Mouse (Mus musculus) small intestine, adult 10 weeks (tissue): ENCODE measurements around the gene Gm45140. TPM values are rescaled to one million over a fixed set of nuclear protein-coding genes. Genes with fewer than 3 reads are reported as not detected.

Experiments
- polyA plus RNA-seq: library from polyadenylated mRNA; stranded (reverse); fragments of 350-450 nt; fragmentation: Illumina TruSeq; extraction: RNeasy Lipid Tissue Mini Kit (QIAGEN cat#74804); gene quantifications from one replicate; pipeline ENCODE4 v1.2.3, GENCODE M21; 2014; ENCODE audit warnings: low replicate concordance

The Gm45140 gene
- not detected for polyA plus RNA-seq

GRCm38 (mm10) chr6:87835695-87836094, at the start of gene Gm45140:
Gene Gm45140, minus strand, starts transcription at chr6:87835795.

GRCm38 (mm10) chr6:87850900-87851614, 15.5 kb upstream of the Gm45140 start, which contains the start of gene Cnbp:
Gene Cnbp, minus strand, starts transcription at chr6:87851106.

DNA sequence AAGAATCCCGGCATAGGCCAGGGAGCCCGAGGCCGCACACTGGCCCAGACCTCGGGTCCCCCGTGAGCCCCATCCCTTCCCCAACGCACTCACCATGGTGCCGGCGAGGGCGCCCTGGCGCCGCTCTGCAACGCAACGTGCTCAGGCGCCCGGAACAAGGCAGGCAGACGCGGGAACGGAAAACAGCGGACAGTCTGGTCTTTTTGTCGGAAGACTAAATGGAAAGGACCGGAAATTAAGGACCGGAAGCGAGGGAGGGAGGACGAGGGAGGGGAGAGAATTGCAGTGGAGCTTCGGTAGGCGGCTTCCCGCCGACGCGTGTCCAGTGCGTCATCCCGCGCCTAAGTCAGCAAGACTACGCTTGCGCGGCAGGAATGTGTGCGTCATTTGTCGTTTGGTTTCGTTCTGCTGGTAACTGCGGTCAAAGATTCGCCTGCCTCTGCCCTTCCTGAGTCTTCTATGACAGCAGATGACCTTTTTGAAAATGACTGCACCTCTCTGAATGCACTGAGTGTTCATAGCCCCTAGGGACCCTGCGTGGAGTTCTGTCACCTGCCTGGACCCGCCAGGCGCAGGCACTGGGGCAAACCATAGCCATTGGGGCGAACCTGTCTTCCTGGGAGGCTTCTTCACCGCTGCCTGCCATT, 3.1 kb upstream of the Gm45140 start, which contains the start of gene Isy1:
Gene Isy1 (minus strand): TSS at position 248 of the 647 bp plus-strand sequence.

DNA sequence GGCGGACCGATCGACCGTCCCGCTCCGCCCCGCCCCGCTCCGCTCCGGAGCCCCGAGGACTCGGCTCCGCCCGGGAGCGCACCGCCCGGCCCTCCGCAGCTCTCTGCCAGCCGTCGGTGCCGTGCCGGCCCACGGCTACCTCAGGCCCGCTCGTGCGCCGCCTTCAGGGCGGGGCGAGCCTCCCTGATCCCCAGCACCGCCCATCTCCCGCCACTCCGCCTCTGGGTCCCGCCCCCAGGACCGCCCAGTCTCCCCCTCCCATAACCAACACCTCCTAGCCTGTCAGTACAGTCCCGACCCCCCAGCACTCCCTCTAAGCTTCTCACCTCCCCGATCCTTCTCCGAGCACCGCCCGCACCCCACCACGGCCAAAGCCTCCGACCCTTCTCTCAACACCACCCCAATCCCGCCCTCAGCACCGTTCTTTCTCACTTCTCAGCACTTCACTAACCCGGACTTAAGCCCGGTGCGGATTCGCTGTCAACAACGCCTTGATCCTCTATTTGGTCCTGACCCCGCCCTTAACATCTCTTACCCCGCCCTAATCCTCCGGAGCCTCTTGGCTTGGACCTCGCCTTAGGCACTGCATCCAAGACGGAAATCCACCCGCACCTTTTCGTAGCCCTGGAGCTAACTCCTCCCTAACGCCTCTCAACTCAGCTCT, 23.8 kb downstream of the Gm45140 start, which contains the start of gene Rab43:
Gene Rab43 (minus strand): TSS at position 490 of the 664 bp plus-strand sequence.

DNA sequence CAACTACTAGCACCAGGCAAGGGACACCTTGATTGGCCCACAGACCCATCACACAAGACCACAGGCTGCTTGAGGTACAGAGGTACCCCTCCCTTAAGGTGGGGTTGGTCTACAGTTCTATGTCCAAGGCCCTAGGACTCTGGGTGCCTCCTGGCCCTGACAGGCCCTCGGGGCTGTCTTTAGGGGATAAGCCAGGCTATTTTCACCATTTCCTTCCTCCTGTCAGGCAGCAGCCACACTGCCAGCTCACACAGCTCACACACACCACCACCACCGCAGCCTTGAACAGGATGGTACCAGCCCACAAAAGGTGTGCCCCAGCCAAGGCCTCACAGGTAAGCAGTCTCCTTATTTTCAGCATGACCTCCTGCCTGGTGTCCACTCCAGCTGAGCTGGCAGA, 57.8 kb downstream of the Gm45140 start, which contains the start of gene Gp9:
Gene Gp9 (plus strand): TSS at position 231 of the 400 bp plus-strand sequence.

Other genes with a start within 250 kb of the Gm45140 start
- 0.56 TPM for gene Prokr1, start 245.1 kb downstream of the Gm45140 start, polyA plus RNA-seq
- gene Aplf, start 163.6 kb downstream of the Gm45140 start, polyA plus RNA-seq, result 6.0 TPM
- gene Efcc1, start 104.9 kb downstream of the Gm45140 start, polyA plus RNA-seq, result not detected
- not detected for gene Gp9, start 57.7 kb downstream of the Gm45140 start, polyA plus RNA-seq
- gene Rab43, start 23.6 kb downstream of the Gm45140 start, polyA plus RNA-seq, result 29.1 TPM
- gene Isy1, start 3.0 kb upstream of the Gm45140 start, polyA plus RNA-seq, result 7.5 TPM
- gene Cnbp, start 15.3 kb upstream of the Gm45140 start, polyA plus RNA-seq, result 634 TPM
- 22.2 TPM for gene Copg1, start 52.0 kb upstream of the Gm45140 start, polyA plus RNA-seq
- gene Hmces, start 78.1 kb upstream of the Gm45140 start, polyA plus RNA-seq, result 7.0 TPM
- gene H1fx, start 145.8 kb upstream of the Gm45140 start, polyA plus RNA-seq, result not detected
- gene Rab7, start 209.5 kb upstream of the Gm45140 start, polyA plus RNA-seq, result 208 TPM
- 65.0 TPM for gene Rpn1, start 248.7 kb upstream of the Gm45140 start, polyA plus RNA-seq